ENCODE assay signal across 14 mouse cellular contexts in the genomic region with DNA sequence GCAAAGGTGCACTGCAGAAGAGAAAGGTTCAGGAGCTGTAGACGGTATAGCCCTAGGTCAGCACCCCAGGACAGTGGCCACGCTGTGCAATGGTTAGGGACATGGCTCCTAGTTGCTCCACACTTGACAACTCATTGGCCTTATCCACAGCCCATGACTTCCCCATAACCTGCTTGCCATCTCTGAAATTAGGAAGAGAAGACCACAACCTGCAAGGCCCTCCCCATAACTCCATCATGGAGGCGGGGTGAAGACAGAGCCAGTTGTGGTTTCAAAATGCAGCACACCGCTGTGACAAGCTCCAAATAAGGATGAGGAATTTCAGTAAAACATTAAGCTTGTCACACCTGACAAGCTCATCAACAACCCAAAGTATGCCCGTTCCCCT.
"Had no signal": no experiment of that assay in that cellular context is flagged by ENCODE, and none has a peak within 500 bp of the region (broad histone marks: within the 10 kb centered on the region; RNA-seq: fewer than 3 reads in every experiment).

No protein-coding gene starts in this region.

- ATAC-seq: midbrain, embryonic 15.5 days had no signal

- DNase-seq: kidney, adult 18-20 months; kidney, postnatal 14 days; retina, postnatal 1 day; right cerebral cortex, postnatal 4 days; spleen, adult 18-20 months; thymus, adult 18-20 months; thymus, postnatal 14 days had no signal

- H3K27ac ChIP-seq: left cerebral cortex, adult 2 months; liver, embryonic 15.5 days; lung, embryonic 15.5 days; midbrain, embryonic 15.5 days; neural tube, embryonic 12.5 days had no signal

- H3K4me3 ChIP-seq: left cerebral cortex, adult 2 months; liver, embryonic 15.5 days; lung, embryonic 15.5 days; megakaryocyte, embryonic 14.5 days; midbrain, embryonic 15.5 days; neural tube, embryonic 12.5 days had no signal

- H3K27me3 ChIP-seq: lung, embryonic 15.5 days; midbrain, embryonic 15.5 days; neural tube, embryonic 12.5 days had no signal

- H3K9ac ChIP-seq: liver, embryonic 15.5 days; lung, embryonic 15.5 days; midbrain, embryonic 15.5 days; neural tube, embryonic 12.5 days had no signal

- H3K4me2 ChIP-seq: liver, embryonic 15.5 days; lung, embryonic 15.5 days; midbrain, embryonic 11.5 days; midbrain, embryonic 15.5 days; neural tube, embryonic 12.5 days had no signal

- H3K36me3 ChIP-seq: liver, embryonic 15.5 days; lung, embryonic 15.5 days; midbrain, embryonic 15.5 days; neural tube, embryonic 12.5 days had no signal

- H3K4me1 ChIP-seq: liver, embryonic 15.5 days; lung, embryonic 15.5 days; midbrain, embryonic 15.5 days; neural tube, embryonic 12.5 days had no signal

- H3K9me3 ChIP-seq: liver, embryonic 15.5 days; lung, embryonic 15.5 days; megakaryocyte, embryonic 14.5 days; midbrain, embryonic 15.5 days; neural tube, embryonic 12.5 days had no signal
